Mouse (Mus musculus): ENCODE results near the gene Ggcx. TPM values are rescaled to one million over a fixed set of nuclear protein-coding genes. Genes with fewer than 3 reads are reported as not detected.

The Ggcx gene
- polyA plus RNA-seq, 1 experiment = 17.5 TPM

DNA sequence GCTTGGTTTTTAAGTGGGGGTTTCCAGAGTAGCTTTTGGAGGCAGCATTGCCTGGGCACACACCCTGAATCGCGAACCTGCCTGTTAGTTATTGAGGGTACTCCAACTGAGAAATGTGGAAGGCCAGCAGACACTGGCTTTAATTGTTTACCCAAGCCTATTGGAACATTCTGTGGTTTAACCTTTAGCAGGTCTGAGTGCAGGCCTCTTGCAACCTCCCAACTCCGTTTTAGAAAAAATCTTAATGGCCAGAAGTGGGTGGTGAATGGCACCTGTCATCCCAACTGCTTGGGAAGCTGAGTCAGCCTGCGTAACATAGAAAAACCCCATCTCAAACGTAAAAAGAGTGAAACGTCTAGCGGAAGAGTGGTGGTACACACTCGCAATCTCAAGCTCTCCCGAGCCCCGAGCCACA, 17.3 kb upstream of the Ggcx start:
- Histone ChIP-seq H3ac (ENCODE audit: control insufficient read depth, insufficient read length) (no peak overlapping the region), H3K4me3 (no peak overlapping the region), H3K27me3 (ENCODE audit: control insufficient read depth, insufficient read depth, insufficient read length) (no peaks in the 10 kb centered on the region), H3K79me2 (ENCODE audit: control insufficient read depth, insufficient read depth) (no peaks in the 10 kb centered on the region), H3K4me2 (ENCODE audit: low read depth) (peak overlapping the region; percentile 18), H3K36me3 (ENCODE audit: control insufficient read depth, insufficient read depth) (no peaks in the 10 kb centered on the region)
- no peak for TF ChIP-seq SRF (IDR thresholded peaks at IDR 0.05; ENCODE audit: control insufficient read depth, insufficient read length, low read depth)
- peak; percentile 14 for TF ChIP-seq TCF3 (IDR thresholded peaks at IDR 0.05; ENCODE audit: insufficient read length, low read depth)
- TF ChIP-seq POLR2A (IDR thresholded peaks at IDR 0.05; ENCODE audit: insufficient read length, low read depth) = no peak
- no peak for TF ChIP-seq MAX (IDR thresholded peaks at IDR 0.05; ENCODE audit: low read depth)
- TF ChIP-seq TCF12 (IDR thresholded peaks at IDR 0.05; ENCODE audit: insufficient read depth, poor library complexity, severe bottlenecking) = peak; percentile 52
- TF ChIP-seq MYOG (IDR thresholded peaks at IDR 0.05; ENCODE audit: control insufficient read depth in 1 of 3, insufficient read depth in 1 of 3, insufficient read length in 2 of 3, low read depth in 2 of 3) = peak in 2 of 3 experiments; percentile 21 to 53
- no peak for TF ChIP-seq CEBPB (IDR thresholded peaks at IDR 0.05; ENCODE audit: insufficient read depth, poor library complexity, severe bottlenecking)
- no peak for TF ChIP-seq REST (IDR thresholded peaks at IDR 0.05; ENCODE audit: insufficient read depth, insufficient read length)
- peak; percentile 9 to 86 (median 61) for TF ChIP-seq MYOD1 (IDR thresholded peaks at IDR 0.05; ENCODE audit: control insufficient read depth in 1 of 3, insufficient read length in 2 of 3, low read depth in 2 of 3)

DNA sequence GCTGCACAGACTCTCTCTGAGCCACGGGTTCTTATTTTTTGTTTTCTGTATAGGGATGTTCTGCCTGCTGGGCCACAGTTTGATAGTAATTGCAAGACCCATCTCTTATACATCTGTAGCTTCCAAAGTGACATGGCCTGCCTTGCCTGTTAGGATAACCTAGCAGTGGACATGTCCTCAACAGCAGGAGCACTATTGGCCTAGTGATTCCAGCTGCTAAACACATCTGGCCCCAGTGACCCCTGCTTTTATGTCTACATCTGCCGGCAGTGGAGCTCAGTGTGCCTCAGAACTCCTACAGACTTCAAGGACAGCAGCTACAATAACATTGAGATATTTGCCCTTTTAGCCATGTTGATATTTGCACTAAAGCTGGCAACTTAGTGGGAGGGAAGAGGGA, 14.1 kb upstream of the Ggcx start:
- H3K4me2 ChIP-seq (ENCODE audit: low read depth) = no peak overlapping the region
- no peak overlapping the region for H3K4me3 ChIP-seq
- no peaks in the 10 kb centered on the region for H3K79me2 ChIP-seq (ENCODE audit: control insufficient read depth, insufficient read depth)
- no peaks in the 10 kb centered on the region for H3K36me3 ChIP-seq (ENCODE audit: control insufficient read depth, insufficient read depth)
- TF ChIP-seq MAX (IDR thresholded peaks at IDR 0.05; ENCODE audit: low read depth) (no peak), REST (IDR thresholded peaks at IDR 0.05; ENCODE audit: insufficient read depth, insufficient read length) (no peak), TCF3 (IDR thresholded peaks at IDR 0.05; ENCODE audit: insufficient read length, low read depth) (no peak), MYOD1 (IDR thresholded peaks at IDR 0.05; ENCODE audit: control insufficient read depth in 1 of 3, insufficient read length in 2 of 3, low read depth in 2 of 3) (no peak), CEBPB (IDR thresholded peaks at IDR 0.05; ENCODE audit: insufficient read depth, poor library complexity, severe bottlenecking) (no peak), E2F4 (IDR thresholded peaks at IDR 0.05; ENCODE audit: insufficient read depth) (no peak), TCF12 (IDR thresholded peaks at IDR 0.05; ENCODE audit: insufficient read depth, poor library complexity, severe bottlenecking) (no peak), POLR2AphosphoS2 (IDR thresholded peaks at IDR 0.05; ENCODE audit: insufficient read length, low read depth) (no peak), USF1 (IDR thresholded peaks at IDR 0.05; ENCODE audit: low read depth) (no peak), POLR2A (IDR thresholded peaks at IDR 0.05; ENCODE audit: insufficient read length, low read depth) (no peak), MYOG (IDR thresholded peaks at IDR 0.05; ENCODE audit: control insufficient read depth in 1 of 3, insufficient read depth in 1 of 3, insufficient read length in 2 of 3, low read depth in 2 of 3) (no peak), SRF (IDR thresholded peaks at IDR 0.05; ENCODE audit: control insufficient read depth, insufficient read length, low read depth) (no peak)
- no peaks in the 10 kb centered on the region for H3K27me3 ChIP-seq (ENCODE audit: control insufficient read depth, insufficient read depth, insufficient read length)
- H3ac ChIP-seq (ENCODE audit: control insufficient read depth, insufficient read length) = no peak overlapping the region

DNA sequence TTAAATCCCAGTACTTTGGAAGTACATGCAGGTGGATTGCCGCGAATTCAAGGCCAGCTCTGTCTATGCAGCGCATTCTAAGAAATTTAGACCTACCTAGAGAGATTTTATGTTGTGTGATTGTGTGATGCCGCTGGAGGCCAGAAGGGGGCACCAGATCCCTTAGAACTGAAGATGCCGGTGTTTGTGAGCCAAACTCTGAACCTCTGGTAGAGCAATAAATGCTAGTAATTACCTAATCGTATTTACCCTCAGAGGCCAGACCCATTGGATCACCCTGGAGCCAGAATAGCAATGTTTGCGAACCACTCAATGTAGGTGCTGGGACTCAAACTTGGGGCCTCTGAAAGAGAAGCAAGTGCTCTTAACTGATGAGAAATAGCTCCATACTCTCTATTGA, 12.2 kb upstream of the Ggcx start:
- H3ac ChIP-seq (ENCODE audit: control insufficient read depth, insufficient read length) = no peak overlapping the region
- TF ChIP-seq MYOG (IDR thresholded peaks at IDR 0.05; ENCODE audit: control insufficient read depth in 1 of 3, insufficient read depth in 1 of 3, insufficient read length in 2 of 3, low read depth in 2 of 3) (no peak), TCF3 (IDR thresholded peaks at IDR 0.05; ENCODE audit: insufficient read length, low read depth) (no peak)
- H3K36me3 ChIP-seq (ENCODE audit: control insufficient read depth, insufficient read depth) = no peaks in the 10 kb centered on the region
- no peaks in the 10 kb centered on the region for H3K27me3 ChIP-seq (ENCODE audit: control insufficient read depth, insufficient read depth, insufficient read length)
- H3K4me3 ChIP-seq = no peak overlapping the region
- no peak overlapping the region for H3K4me2 ChIP-seq (ENCODE audit: low read depth)
- no peaks in the 10 kb centered on the region for H3K79me2 ChIP-seq (ENCODE audit: control insufficient read depth, insufficient read depth)

GRCm38 (mm10) chr6:72405356-72405755, 8.8 kb upstream of the Ggcx start:
- no peaks in the 10 kb centered on the region for H3K79me2 ChIP-seq (ENCODE audit: control insufficient read depth, insufficient read depth)
- no peaks in the 10 kb centered on the region for H3K27me3 ChIP-seq (ENCODE audit: control insufficient read depth, insufficient read depth, insufficient read length)
- no peaks in the 10 kb centered on the region for H3K36me3 ChIP-seq (ENCODE audit: control insufficient read depth, insufficient read depth)
- H3ac ChIP-seq (ENCODE audit: control insufficient read depth, insufficient read length) = no peak overlapping the region
- no peak for TF ChIP-seq E2F4 (IDR thresholded peaks at IDR 0.05; ENCODE audit: insufficient read depth)
- TF ChIP-seq TCF12 (IDR thresholded peaks at IDR 0.05; ENCODE audit: insufficient read depth, poor library complexity, severe bottlenecking) = no peak
- no peak for TF ChIP-seq POLR2A (IDR thresholded peaks at IDR 0.05; ENCODE audit: insufficient read length, low read depth)
- TF ChIP-seq CEBPB (IDR thresholded peaks at IDR 0.05; ENCODE audit: insufficient read depth, poor library complexity, severe bottlenecking) = no peak
- no peak for TF ChIP-seq POLR2AphosphoS2 (IDR thresholded peaks at IDR 0.05; ENCODE audit: insufficient read length, low read depth)
- TF ChIP-seq SRF (IDR thresholded peaks at IDR 0.05; ENCODE audit: control insufficient read depth, insufficient read length, low read depth) = no peak
- no peak for TF ChIP-seq MAX (IDR thresholded peaks at IDR 0.05; ENCODE audit: low read depth)
- TF ChIP-seq MYOD1 (IDR thresholded peaks at IDR 0.05; ENCODE audit: control insufficient read depth in 1 of 3, insufficient read length in 2 of 3, low read depth in 2 of 3) = peak; percentile 69 to 88 (median 84)
- TF ChIP-seq TCF3 (IDR thresholded peaks at IDR 0.05; ENCODE audit: insufficient read length, low read depth) = no peak
- no peak for TF ChIP-seq REST (IDR thresholded peaks at IDR 0.05; ENCODE audit: insufficient read depth, insufficient read length)
- no peak for TF ChIP-seq USF1 (IDR thresholded peaks at IDR 0.05; ENCODE audit: low read depth)
- peak in 2 of 3 experiments; percentile 37 to 55 for TF ChIP-seq MYOG (IDR thresholded peaks at IDR 0.05; ENCODE audit: control insufficient read depth in 1 of 3, insufficient read depth in 1 of 3, insufficient read length in 2 of 3, low read depth in 2 of 3)
- H3K4me3 ChIP-seq = no peak overlapping the region
- no peak overlapping the region for H3K4me2 ChIP-seq (ENCODE audit: low read depth)

GRCm38 (mm10) chr6:72407119-72407518, 7.0 kb upstream of the Ggcx start:
- TF ChIP-seq SRF (IDR thresholded peaks at IDR 0.05; ENCODE audit: control insufficient read depth, insufficient read length, low read depth) = no peak
- TF ChIP-seq MYOG (IDR thresholded peaks at IDR 0.05; ENCODE audit: control insufficient read depth in 1 of 3, insufficient read depth in 1 of 3, insufficient read length in 2 of 3, low read depth in 2 of 3) = peak in 1 of 3 experiments; percentile 18
- no peak for TF ChIP-seq TCF12 (IDR thresholded peaks at IDR 0.05; ENCODE audit: insufficient read depth, poor library complexity, severe bottlenecking)
- TF ChIP-seq MYOD1 (IDR thresholded peaks at IDR 0.05; ENCODE audit: control insufficient read depth in 1 of 3, insufficient read length in 2 of 3, low read depth in 2 of 3) = no peak
- TF ChIP-seq TCF3 (IDR thresholded peaks at IDR 0.05; ENCODE audit: insufficient read length, low read depth) = no peak
- no peak for TF ChIP-seq E2F4 (IDR thresholded peaks at IDR 0.05; ENCODE audit: insufficient read depth)
- no peaks in the 10 kb centered on the region for H3K36me3 ChIP-seq (ENCODE audit: control insufficient read depth, insufficient read depth)
- H3ac ChIP-seq (ENCODE audit: control insufficient read depth, insufficient read length) = no peak overlapping the region

More at GRCm38 (mm10) chr6:72407119-72407518, 7.0 kb upstream of the Ggcx start:
- H3K79me2 ChIP-seq (ENCODE audit: control insufficient read depth, insufficient read depth) = no peaks in the 10 kb centered on the region
- no peaks in the 10 kb centered on the region for H3K27me3 ChIP-seq (ENCODE audit: control insufficient read depth, insufficient read depth, insufficient read length)
- no peak overlapping the region for H3K4me3 ChIP-seq
- no peak overlapping the region for H3K4me2 ChIP-seq (ENCODE audit: low read depth)

Data from myocyte (in vitro differentiated cells).